Mouse (Mus musculus): Measurements from ENCODE around the gene Srrd.
"Not testable (repeated sequence)": the region's sequence is repeated elsewhere in the genome, so short reads cannot be mapped to it uniquely, and the experiment has no call there.

Gene Srrd

DNA sequence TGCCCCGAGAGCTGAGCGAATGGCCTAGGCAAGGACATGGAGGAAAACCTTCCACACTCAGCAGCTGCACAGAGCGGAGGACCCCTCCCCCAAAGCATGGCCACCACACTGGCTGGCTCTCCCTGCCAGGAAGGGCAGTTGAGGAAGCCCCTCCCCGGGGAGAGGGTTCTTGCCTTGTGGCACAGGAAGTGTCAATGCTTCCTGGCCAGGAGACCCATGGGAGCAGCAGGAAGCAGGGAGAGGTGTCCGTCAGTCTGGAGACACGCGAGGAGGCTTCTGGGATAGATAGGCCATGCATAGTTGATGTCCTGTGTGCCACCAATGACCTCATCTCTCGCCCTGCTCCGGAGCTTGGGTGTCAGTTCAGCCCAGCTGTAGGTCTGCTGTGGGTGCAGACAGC, 13.5 kb upstream of the Srrd start:
- DNase-seq (ENCODE audit: low read depth) = no peak

GRCm38 (mm10) chr5:112355910-112356309, 13.1 kb upstream of the Srrd start, which contains the start of gene Gm6583:
TSS of gene Gm6583 (minus strand) at chr5:112356033.
- DNase-seq (ENCODE audit: low read depth) = no peak

DNA sequence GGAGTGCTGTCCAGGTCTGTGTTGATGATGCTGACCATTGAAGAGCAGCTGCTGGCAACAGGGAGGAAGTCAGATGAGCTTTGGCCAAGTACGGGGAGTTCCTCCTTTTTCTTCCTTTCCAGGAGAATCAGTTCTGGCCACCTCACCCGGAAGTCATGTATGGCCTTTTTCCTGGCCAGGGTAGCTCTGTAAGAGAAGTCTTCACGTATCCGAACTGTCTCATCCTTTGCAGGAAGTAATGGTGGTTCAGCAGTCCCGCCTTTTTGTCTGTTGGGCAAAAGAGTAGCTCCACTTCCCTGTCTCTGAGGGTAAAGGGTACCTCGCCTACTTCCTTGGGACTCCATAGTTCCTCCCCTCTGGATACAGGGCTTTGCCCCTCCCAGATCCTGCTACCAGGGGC, 12.7 kb upstream of the Srrd start:
- DNase-seq (ENCODE audit: low read depth) = no peak

DNA sequence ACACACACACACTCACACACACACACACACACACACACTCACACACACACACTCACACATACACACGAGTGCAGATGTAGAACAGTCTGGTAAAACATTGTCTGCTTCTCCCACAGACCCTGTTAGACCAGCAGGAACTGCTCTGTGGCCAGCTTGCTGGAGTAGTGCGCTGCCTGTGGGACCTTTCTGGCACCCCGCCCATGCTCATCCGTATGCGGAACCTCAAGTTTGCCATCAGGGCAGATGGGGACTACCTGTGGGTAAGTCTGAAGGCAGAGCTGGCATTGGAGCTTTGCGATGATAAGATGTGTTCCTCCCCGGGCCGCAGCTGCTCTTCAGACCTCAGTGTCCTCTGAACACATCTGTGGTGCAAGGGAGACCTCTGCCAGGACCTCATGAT, 6.3 kb upstream of the Srrd start:
- no peak for DNase-seq (ENCODE audit: low read depth)

- DNase-seq (ENCODE audit: low read depth) = no peak
Observed at GRCm38 (mm10) chr5:112346211-112346965, 3.5 kb upstream of the Srrd start.

- no peak for DNase-seq (ENCODE audit: low read depth)
Observed at GRCm38 (mm10) chr5:112344092-112344960, 1.5 kb upstream of the Srrd start.

GRCm38 (mm10) chr5:112343205-112343595, 360 bp upstream of the Srrd start:
- DNase-seq (ENCODE audit: low read depth) = peak; percentile 54

- DNase-seq (ENCODE audit: low read depth) = peak; percentile 34
Observed at GRCm38 (mm10) chr5:112339215-112339614, 3.6 kb downstream of the Srrd start.

DNA sequence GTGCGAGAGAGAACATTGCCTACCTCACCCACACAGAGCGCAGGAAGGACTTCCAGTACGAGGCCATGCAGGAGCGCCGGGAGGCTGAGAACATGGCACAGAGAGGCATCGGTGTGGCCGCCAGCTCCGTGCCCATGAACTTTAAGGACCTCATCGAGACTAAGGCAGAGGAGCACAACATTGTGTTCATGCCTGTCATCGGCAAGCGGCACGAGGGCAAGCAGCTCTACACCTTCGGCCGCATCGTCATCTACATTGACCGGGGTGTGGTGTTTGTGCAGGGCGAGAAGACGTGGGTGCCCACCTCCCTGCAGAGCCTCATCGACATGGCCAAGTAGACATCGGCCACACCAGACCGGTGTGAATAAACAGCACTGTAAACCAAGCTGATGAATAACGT, 5.8 kb downstream of the Srrd start:
- no peak for DNase-seq (ENCODE audit: low read depth)

- peak; percentile 72 for DNase-seq (ENCODE audit: low read depth)
Observed at GRCm38 (mm10) chr5:112335473-112335872, 7.4 kb downstream of the Srrd start.

GRCm38 (mm10) chr5:112329805-112330564, 12.9 kb downstream of the Srrd start:
- no peak for DNase-seq (ENCODE audit: low read depth)

- DNase-seq (ENCODE audit: low read depth) = no peak
Observed at GRCm38 (mm10) chr5:112327854-112328253, 15.0 kb downstream of the Srrd start.

DNA sequence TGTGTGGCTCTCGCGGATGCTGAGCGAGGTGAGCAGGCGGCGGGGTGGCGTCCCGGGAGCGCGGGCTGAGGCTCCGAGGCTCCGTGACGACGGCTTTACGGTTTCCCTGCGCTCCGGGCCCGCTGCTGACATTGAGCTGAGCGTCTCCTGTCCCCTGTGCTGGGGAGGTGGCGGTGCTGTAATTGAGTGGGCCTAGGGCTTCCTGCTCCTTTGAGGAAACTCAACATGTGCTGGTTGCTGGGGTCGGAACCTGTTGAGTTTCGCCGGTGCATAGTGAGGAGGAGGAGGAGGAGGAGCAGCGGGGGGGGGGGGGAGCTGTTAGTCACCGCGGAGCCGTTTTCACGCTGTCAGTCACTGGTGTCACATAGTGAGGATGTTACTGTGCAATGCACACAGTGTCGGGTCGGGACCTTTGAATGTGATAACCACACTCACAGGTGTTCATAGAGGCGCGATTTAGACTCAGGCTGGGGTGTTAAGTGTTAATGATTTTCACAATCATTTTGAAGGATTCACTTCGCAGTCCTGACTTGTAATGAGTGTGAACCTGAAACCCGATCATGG, 16.3 kb downstream of the Srrd start:
- DNase-seq (ENCODE audit: low read depth) = no peak

- DNase-seq (ENCODE audit: low read depth) = peak; percentile 98
Observed at GRCm38 (mm10) chr5:112325546-112326445, 17.0 kb downstream of the Srrd start, which contains the start of gene Tfip11. TSS of gene Tfip11 (plus strand) at chr5:112326358.

GRCm38 (mm10) chr5:112324637-112325545, 17.9 kb downstream of the Srrd start:
- peak; percentile 88 for DNase-seq (ENCODE audit: low read depth)

- no peak for DNase-seq (ENCODE audit: low read depth)
Observed at GRCm38 (mm10) chr5:112323246-112323645, 19.6 kb downstream of the Srrd start.

- DNase-seq (ENCODE audit: low read depth) = peak; percentile 66
Observed at GRCm38 (mm10) chr5:112321376-112321775, 21.5 kb downstream of the Srrd start.

DNA sequence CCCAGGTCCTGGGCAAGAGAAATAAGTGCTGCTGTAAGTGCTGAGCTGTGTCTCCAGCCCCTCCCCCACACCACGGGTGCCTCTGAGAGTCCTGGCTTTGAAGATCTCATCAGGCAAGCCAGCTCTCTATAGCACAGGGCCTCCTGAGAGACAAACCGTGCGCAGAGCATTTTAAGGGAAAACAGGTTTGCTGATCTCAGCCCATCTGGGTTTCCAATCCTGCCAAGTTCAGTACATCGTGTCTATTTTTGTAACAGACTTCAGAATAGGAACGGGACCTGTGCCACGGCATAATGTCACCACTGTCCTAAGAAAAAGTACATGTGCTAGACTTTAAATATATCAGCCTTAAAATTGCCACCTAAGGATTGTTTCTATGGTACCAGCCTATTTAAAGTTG, 21.9 kb downstream of the Srrd start:
- DNase-seq (ENCODE audit: low read depth) = peak; percentile 59

DNA sequence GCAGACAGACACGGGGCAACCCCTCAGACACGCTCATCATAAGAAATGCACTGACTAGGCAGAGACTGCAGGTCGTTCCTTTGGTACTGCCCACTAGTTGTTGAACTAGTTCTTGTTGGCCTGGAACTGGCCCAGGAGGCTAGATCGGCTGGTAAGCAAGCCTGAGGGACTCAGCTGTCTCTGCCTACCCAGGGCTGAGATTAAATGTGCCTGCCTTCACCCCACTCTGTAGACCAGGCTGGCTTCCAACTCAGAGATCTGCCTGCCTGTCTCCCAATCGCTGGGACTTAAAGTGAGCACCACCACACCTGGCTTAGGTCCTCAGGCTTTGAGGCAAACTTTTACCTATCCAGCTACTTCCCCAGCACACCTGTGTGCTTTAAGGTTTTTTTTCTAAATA, 22.5 kb downstream of the Srrd start:
- no peak for DNase-seq (ENCODE audit: low read depth)

DNA sequence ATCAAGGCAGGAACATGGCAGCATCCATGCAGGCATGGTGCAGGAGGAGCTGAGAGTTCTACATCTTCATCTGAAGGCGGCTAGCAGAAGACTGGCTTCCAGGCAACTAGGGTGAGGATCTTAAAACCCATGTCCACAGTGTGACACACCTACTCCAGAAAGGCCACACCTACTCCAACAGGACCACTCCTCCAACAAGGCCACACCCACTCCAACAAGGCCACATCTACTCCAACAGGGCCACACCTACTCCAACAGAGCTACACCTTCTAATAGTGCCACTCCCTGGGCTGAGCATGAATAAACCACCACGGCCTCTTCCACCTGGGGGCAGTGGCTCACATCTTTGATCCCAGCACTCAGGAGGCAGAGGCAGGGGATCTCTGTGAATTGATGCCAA, 23.5 kb downstream of the Srrd start:
- DNase-seq (ENCODE audit: low read depth) = not testable (repeated sequence)

Measured in NIH3T3 (cell line).